Mouse (Mus musculus): ENCODE data around the gene Npas3.

The Npas3 gene

DNA sequence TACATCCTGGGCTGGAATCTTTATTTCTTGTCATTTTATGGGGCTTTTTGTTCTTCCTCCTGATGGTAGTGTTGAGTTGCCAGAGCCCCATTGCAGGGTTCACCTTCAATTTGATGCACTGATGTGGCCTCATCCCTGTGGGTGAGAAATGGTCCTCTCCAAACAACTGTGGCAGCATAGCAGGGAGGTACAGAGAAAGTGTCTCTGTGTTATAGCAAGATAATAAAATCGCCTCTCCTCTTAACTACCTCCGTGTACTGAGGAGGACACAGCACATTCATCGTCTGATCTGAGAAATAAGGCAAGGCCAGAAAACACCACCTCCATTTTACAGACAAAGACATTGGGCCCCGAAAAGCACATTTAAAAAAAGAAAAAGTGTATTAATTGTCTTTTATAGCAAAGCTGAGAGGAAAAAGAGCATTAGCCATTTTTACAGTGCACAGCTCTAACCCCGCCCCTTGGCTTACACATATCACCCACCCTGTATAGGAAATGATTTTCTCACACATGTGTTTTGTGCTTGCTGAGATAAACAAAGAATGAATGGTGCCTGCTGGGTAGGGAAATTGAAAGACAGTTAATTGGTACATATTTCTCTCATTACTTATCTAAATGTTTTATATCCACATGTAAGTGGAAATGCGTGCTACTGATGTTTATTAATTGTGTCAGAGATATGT, 546.4 kb downstream of the Npas3 start:
- DNase-seq (ENCODE audit: low spot score), result no peak

- DNase-seq (ENCODE audit: low spot score), result no peak
Observed at GRCm38 (mm10) chr12:53801831-53802230, 553.4 kb downstream of the Npas3 start.

DNA sequence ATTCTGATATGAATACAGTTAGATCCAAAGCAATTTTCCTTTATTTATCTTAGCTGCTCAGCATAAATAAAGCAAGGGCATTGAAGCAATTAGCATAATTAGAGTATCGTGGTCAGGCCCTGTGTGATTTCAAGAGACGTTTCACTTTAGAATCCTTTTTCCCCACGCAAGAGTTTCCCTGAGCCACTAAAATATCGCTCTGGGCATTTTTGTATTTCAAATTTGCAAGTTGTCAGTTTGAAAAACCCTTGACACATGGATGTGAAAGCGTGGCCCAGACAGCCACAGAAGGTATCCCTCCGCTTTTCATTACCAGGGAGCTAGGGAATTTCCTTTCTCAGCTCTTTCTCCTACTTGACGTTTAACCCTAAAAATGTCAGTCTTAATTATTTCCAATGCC, 553.9 kb downstream of the Npas3 start:
- DNase-seq (ENCODE audit: low spot score), result no peak

DNA sequence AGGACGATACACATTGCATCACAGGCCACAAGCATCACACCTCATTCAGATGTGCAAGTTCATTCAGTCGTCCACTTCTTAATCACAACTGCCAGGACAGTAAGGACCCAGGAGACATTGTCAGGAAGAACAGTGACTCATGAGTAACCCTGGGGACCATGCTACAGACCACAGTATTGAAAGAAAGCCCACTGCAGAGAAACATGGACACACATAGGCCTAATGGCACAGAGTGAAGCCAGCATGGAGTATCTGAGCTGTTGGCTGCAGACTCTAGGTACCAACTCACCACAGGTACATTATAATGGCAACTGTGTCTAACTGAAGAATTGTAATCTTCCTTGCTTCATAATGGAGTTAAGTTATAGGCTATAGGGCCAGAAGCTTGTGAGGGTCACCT, 561.6 kb downstream of the Npas3 start:
- no peak for DNase-seq (ENCODE audit: low spot score)

DNA sequence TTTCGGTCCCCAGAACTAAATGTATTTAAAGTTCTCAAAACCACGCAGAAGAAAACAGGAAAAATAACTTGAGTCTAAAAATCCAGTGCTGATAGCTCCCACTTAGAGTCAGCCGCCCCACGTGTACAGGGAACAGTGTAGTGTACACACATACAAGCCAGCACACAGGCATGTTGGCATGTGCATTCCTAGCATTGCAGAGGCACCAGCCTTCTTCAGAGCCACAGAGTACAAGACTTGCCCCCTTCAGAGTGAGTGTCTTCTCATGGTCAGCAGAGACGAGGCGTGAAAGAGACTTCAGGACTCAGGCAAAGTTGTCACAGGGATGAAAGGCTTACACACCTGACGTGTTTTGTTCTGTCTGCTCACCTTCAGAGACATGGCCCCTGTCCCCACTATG, 565.8 kb downstream of the Npas3 start:
- DNase-seq (ENCODE audit: low spot score), result no peak

- no peak for DNase-seq (ENCODE audit: low spot score)
Observed at GRCm38 (mm10) chr12:53819982-53820381, 571.5 kb downstream of the Npas3 start.

- DNase-seq (ENCODE audit: low spot score), result no peak
Observed at GRCm38 (mm10) chr12:53822881-53823280, 574.4 kb downstream of the Npas3 start.

- no peak for DNase-seq (ENCODE audit: low spot score)
Observed at GRCm38 (mm10) chr12:53825251-53825650, 576.8 kb downstream of the Npas3 start.

DNA sequence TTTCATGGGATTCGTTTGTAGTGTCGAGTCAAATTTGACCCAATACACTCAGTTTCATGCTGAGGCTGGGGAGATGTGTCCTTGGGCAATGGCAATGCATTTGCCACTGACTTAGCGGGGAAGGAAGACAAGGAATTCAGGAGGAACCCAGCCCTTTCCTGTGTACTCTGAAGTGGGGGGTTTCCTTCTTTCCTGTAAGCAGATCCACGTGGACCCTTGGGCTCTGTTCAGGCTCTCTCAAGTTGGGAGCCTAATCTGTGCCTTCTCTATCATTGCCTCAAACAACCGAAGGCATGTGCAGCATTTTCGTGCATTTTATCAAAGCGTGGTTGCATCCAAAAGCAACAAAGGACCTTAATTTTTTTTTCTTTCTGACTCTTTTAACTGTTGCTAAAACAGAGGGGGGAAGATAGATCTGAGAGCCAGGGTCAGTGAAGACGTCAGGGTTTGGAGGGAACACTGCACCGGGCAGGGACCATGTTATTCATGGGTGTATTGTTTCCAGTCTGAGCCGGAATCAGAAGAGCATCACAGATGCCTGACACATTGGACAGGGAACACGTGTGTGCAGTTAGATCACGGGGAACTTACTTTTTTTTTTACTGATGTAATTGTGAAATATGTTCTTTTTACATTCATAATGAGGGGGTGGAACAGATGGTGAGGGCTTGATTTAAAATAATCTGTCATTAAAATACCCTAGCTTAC, 577.6 kb downstream of the Npas3 start:
- DNase-seq (ENCODE audit: low spot score), result no peak

GRCm38 (mm10) chr12:53826812-53827211, 578.3 kb downstream of the Npas3 start:
- no peak for DNase-seq (ENCODE audit: low spot score)

DNA sequence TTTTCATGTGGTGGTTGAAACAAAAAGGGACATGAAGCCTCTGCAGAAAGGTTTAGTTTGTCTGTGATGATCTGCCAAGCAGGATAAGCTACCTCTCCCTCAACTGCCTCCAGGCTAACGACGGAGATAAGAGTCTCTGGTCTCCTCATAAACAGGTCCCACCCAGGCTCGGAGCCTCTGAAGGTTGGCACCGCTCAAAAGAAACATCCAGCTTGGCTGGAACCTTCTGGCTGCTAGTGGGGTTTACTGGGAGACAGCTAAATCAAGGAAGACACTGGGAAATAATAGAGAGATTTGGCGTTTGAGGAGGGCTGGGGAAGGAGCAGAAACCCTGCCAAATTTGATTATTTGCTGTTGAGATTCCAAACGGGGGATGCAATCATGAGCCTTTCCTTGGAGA, 584.1 kb downstream of the Npas3 start:
- no peak for DNase-seq (ENCODE audit: low spot score)

- DNase-seq (ENCODE audit: low spot score), result no peak
Observed at GRCm38 (mm10) chr12:53833348-53833747, 584.9 kb downstream of the Npas3 start.

- DNase-seq (ENCODE audit: low spot score), result no peak
Observed at GRCm38 (mm10) chr12:53836031-53836790, 587.7 kb downstream of the Npas3 start.

GRCm38 (mm10) chr12:53837408-53837807, 588.9 kb downstream of the Npas3 start:
- DNase-seq (ENCODE audit: low spot score), result no peak

GRCm38 (mm10) chr12:53838541-53838940, 590.1 kb downstream of the Npas3 start:
- no peak for DNase-seq (ENCODE audit: low spot score)

GRCm38 (mm10) chr12:53841928-53842671, 593.6 kb downstream of the Npas3 start:
- DNase-seq (ENCODE audit: low spot score), result no peak

- no peak for DNase-seq (ENCODE audit: low spot score)
Observed at GRCm38 (mm10) chr12:53843626-53844025, 595.1 kb downstream of the Npas3 start.

DNA sequence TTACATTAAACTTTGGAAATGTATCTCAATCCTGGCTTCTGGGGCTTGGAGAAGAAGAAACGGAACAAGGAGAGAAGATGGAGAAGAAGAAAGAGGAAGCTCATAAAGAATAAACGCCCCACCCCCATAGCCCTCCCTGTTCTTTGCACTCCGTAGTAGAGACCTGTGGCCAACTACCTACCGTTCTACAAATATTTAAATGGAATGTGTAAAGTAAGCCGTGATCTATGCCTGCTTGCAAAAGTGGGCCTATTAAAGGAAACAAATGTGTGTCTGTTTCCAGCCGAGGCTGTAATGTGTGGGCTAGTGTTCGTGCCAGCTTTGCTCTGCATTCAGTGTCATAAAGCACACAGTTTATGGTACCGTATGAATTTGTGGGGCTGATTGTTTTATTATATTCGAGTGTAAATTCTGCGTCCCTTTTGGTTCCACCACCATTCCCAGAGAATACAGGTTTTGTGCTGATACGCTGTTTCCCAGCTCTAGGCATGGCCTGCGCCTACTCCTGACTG, 597.7 kb downstream of the Npas3 start:
- no peak for DNase-seq (ENCODE audit: low spot score)

GRCm38 (mm10) chr12:53849263-53849662, 600.8 kb downstream of the Npas3 start:
- no peak for DNase-seq (ENCODE audit: low spot score)

GRCm38 (mm10) chr12:53852432-53852831, 604.0 kb downstream of the Npas3 start:
- DNase-seq (ENCODE audit: low spot score), result no peak

- DNase-seq (ENCODE audit: low spot score), result no peak
Observed at GRCm38 (mm10) chr12:53860176-53860575, 611.7 kb downstream of the Npas3 start.

DNA sequence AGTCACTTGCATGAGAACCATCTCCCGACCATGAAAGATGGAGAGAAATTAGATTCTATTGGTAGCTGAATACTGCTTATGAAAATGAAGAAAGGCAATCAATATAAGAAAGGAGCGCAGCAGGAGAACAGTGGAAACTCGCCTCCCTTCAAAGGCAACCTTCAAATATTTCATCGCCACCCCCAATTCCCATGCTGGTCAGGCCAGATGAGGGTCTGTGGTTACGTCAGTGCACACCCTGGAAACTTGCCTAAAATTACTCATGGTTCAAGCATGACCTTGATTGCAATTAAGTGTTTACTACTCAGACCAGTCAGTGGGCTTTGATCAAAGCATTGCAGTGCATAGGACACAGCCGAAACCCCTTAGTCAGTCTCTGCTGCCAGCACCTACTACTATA, 613.8 kb downstream of the Npas3 start:
- DNase-seq (ENCODE audit: low spot score), result no peak
